Mouse (Mus musculus) T-helper 1 cell (primary cell): ENCODE measurements around the gene Nexn.

Source experiments
- in situ Hi-C: fragments of 300-600 bp; cut with MboI, MseI; formaldehyde crosslinking; loops from one replicate; pipeline ENCODE4 v1.15.1; 2025; ENCODE audit warnings: high pct_unique_total_duplicates

Nexn gene

DNA sequence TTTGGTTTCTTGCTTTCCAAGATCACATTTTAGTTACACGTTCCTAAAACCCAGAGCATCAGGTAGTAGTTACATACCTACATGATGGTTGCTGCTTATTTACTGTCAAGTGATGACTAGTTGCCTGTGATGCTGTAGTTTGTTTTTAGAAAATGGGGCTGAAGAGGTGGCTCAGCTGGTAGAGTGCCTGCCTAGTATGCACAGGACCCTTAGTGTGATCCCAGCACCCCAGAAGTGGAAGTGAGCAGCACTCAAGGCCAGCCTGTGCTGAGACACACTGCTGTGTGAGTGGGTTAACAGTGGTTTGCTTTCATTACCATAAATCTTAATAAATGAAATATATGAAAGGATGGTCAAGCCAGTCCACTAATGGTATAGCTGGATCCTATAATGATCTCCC lies 26.6 kb downstream of the Nexn start:
- in situ Hi-C loops, result no loop called here

DNA sequence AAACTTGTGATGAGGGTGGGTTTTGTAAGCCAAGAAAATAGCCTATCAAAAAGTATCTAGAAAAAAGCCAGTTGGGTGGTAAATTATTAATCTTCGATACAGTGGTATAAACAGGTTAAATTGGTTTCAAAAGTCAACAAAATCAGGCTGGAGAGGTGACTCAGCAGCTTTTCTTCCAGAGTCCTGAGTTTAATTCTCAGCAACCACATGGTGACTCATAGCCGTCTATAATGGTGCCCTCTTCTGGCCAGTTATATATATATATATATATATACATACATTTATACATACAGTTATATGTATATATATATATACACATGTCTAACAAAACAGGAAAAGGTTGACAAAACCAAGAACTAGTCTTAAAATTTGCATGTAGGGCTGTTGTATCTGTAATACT lies 27.3 kb downstream of the Nexn start:
- in situ Hi-C loops, result no loop called here

DNA sequence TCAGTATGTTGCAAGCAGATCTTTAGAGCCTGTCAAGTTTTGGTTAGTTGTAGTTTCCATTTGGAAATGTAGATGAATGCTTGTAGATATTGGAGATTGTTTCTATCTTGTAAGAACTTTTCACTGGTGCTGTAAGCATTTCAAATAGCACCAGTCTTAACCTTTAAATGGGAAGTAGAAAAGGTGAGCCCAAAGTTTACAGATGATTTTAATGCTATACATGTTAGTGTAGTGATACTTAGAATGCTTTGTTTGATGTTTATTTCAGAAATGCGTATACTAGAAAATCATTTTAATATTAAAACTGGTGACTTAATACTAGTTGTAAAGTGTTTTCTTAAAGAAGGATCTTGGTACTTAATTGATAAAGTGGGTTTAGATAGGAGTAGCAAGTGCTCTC lies 30.3 kb downstream of the Nexn start:
- in situ Hi-C loops, result no loop called here

DNA sequence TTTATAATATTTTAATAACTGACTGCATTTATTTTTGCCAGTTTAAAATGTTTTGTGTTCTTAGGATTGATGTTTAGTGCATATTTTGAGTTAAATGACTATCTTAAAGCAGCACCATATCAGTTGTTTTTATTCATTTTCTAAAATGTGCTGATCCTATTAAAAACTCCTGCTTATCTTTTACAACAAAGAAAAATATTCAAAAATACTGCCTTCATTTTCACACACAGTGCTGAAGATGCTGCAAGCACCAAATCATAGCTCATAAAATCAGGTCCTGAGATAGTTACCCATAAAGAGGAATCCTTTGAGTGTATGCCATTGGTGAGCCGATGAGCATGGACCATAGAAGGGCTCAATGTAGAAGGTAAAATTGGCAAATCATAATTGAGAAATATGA lies 30.9 kb downstream of the Nexn start:
- in situ Hi-C loops, result no loop called here

DNA sequence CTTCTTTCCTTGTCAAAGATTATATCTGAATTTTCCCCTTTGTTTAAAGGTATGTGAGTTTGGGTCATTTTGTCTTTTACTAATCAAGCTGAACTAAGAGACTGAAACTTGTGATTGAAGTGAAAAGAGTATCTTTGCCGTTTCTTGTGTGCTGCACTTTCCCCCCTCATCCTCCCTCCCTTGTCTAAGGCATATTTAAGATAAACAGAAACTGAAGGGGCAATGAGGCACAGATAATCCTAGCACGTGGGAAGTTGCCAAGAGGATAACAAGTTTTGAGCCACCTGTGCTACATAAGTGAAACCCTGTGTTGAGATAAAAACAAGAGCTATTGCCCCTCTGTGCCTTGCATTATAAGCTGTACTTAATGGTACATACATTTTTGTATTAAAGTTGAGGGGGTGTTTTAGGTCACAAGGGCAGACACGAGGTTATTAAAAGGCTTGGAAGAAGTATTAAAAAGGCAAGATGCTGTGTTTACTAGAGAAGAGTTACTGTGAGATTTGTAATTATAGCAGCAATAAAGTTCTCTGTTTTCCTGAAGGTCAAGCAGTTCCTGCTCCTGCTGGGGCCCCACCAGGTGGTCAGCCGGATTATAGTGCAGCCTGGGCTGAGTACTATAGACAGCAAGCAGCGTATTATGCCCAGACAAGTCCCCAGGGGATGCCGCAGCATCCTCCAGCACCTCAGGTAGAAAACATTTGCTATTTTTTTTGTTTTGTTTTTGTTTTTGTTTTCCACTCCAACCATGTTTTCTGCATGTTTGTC lies 34.6 kb downstream of the Nexn start:
- in situ Hi-C loops, result no loop called here

DNA sequence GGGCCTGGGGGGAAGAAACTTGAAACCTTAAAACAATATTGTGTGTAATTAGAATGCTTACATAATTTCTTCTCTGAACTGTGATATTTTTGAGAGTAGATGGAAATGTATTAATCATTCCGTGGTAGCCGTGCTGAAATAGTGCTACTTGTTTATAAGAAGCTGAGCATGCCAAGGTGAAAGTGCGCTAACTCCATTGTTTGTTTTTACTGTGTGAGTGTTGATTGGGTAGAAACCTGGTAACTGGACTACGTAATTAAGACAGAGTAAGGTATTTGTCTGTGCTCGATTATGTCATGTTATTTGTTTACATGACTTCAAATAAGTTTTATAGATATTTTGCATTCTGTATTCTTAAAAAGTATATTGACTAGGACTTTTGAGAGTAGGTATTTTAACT lies 36.9 kb downstream of the Nexn start:
- in situ Hi-C loops, result no loop called here

DNA sequence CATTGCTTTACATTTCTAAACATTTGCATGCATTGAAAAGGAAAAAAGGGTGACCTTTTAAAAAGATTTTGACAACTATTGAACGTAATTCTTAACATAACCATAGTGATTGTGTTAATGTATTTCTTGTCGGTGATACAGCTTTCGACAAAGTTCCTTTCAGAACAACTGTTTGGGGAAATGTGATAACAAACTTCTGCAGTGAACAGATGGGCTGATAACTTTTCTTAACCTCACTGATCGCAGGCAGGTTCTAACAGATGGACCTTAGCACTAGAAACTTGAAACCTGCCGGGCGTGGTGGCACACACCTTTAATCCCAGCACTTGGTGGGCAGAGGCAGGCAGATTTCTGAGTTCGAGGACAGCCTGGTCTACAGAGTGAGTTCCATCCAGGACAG lies 37.3 kb downstream of the Nexn start:
- in situ Hi-C loops, result no loop called here

DNA sequence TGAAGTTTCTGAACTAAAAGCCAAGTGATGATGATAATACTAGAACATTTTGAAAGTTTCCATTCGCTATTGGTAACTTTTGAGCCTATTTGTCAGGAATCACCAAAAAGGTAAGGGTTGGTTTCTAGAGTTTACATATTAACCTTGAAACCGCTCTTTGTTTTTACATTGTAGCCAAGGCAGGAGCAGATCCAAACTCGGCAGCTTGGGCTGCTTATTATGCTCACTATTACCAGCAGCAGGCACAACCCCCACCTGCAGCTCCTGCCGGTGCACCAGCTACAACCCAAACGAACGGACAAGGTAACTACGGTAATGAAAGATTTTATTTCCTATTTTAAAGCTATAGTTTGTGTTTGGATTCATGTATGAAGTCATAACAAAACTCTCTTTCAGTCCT lies 40.2 kb downstream of the Nexn start:
- in situ Hi-C loops, result no loop called here

DNA sequence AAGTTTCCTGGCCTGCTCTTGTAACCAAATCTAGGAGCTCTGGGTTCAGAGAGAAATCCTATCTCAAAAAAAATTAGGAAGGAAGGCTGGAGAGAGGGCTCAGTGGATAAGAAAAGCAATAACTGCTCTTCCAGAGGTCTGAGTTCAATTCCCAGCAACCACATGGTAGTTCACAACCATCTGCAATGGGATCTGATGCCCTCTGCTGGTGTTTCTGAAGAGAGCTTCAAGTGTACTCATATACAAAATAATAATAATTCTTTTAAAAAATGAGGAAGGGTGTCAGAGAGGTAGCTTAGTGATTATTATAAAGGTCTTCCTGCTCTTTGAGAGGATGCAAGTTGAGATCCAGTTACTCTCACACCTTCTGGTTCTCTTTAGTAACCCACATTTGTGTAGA lies 41.2 kb downstream of the Nexn start:
- in situ Hi-C loops, result no loop called here

DNA sequence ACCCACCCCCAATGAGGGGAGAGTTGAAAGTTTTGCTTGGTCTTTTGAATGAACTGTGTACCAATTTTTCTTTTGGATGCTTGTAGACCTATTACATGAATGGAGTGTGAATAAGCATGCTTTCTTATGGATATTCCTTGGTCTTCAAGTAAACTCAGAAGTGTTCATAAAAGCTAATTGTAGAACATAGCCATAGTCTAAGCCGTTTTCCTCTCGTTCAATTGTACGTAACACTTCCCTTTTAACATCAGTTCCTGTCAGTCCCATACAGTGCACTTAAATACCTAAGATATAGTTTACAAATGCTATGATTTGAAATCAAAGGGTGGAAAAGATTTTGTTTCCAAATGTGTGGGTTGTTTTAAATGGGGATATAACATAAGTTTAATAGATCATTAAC lies 52.7 kb downstream of the Nexn start:
- in situ Hi-C loops, result loop anchor here (10.0 kb wide), 1 partner anchor 1701 kb away; the partner anchor contains the start of gene Rabggtb

DNA sequence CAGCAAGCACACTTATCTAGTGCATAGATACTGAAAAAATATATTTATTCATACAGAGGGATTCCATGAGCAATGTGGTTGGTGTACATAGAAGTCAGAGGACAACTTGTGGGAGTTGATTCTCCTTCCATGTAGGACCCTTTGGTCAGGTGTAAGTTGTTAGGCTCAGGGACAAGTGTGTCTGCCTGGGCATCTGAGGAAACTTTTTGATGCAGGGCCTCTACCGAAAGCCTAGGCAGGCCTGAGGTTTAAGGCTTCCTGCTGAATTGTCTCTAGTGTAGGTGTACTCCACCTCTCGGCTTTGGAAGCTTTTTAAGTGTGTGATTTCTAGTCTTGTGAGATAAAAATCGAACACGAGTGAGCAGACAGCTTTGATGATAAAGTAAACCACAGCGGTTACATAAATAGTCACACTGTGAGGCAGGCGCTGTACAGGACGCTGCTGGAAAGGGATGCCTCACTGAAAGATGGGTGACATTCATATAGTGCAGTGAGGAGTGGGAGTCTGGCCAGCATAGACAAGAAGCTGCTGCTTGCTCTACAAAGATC lies 54.3 kb downstream of the Nexn start:
- in situ Hi-C loops, result loop anchor here (10.0 kb wide), 1 partner anchor 1703 kb away; the partner anchor contains the start of gene Rabggtb

DNA sequence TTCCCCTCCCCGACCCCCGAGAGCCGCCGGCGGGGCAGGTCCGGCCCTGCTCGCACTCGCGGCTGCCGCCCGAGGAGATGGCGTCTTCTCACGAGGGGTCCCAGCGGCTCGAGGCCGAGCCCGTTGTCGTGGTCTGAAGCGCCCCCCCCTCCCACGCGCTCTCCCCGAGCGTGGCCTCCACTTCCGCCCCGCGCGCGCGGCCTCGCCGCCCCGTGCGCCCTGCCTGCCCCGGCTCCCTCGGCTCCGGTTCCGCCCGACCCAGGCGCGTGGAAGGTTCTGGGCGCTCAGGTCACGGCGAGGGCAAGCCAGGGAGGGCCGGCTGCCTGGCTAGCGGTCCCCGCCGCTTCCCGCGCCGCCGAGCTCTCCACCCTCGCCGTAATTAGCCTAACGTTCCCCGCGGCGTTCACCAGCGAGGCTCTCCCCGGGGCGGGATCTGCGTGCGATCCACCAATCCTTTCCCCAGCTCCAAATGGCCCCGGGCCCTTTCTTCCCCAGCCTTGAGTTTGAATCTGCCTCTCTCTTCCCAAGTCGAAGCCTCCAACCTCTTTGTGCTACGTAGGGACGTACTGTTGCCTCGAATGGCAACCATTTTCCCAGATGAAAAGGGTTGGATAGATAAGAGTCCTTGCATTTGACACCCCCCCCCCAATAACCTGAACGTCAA lies 55.3 kb downstream of the Nexn start:
- in situ Hi-C loops, result loop anchor here (10.0 kb wide), 1 partner anchor 1704 kb away; the partner anchor contains the start of gene Rabggtb

DNA sequence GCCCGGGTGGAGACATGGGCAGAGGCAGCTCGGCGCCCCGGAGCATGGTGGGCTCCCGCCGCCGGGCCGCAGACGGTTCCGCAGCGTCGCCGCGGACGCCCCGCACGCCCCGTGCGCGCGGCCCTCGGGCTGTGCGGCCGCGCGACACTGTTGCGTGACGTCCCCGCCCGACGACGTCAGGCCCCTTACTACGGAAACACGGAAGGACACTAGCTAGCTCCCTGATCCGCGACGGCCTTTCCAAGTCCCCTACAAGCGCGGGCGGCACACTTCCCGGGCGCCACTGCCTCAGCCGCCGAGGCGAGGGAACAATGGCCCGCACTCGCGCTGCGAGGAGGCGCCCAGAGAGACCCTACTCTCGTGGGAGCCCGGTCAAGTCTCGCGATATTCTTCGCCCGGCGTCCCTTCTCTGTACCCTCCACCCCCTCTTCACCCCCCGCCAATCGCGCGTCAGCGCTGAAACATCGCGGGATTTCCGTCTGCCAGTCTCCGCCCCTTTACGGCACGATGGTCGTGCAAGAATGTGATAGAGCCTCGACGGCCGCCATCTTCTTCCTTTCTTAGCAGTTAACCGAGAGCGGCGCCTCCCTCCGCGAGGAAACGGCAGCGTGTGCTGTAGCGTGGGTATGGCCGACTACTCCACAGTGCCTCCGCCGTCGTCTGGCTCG lies 56.0 kb downstream of the Nexn start, which contains the start of the genes Dnajb4 and Fubp1:
Gene Dnajb4, minus strand, starts transcription at position 336 of the 668 bp plus-strand sequence.
Gene Fubp1, plus strand, starts transcription at position 456 of the 668 bp plus-strand sequence.
- in situ Hi-C loops, result loop anchor here (10.0 kb wide), 1 partner anchor 1705 kb away; the partner anchor contains the start of gene Rabggtb

DNA sequence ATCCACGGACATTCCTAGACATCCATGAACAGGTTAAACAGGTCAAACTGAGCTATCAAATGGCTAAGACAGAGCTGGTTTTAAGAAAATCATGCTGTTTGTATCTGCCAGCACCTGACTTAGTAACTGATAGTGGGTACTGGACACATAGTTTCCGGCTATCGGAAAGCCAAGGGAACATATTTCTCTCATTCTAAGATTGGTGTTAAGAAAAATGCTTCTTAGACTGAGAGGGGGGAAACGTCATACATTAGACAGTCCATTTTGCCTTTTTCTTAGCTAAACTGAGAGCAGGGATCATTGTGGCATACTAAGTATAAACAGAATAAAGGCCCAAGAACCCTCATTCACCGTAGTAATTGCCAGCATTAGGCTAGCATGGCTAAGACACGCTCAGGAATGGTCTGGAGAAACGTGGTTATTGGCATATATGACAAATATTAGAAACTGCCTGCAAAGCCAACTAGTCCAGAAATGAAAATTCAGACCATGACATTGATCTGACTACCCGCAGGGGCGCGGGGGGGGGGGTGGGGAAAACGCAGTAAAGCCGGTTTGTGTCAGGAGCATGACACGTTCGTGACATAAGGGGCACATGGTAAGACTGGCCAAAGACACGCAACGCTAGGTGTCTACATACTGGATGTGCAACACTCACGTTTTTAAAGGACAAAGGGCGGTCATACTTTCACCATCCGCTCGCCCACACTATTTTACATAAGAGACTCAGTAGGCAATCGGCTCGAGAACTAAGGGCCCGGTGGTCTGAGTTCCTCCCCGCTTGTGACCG lies 56.8 kb downstream of the Nexn start:
- in situ Hi-C loops, result no loop called here

DNA sequence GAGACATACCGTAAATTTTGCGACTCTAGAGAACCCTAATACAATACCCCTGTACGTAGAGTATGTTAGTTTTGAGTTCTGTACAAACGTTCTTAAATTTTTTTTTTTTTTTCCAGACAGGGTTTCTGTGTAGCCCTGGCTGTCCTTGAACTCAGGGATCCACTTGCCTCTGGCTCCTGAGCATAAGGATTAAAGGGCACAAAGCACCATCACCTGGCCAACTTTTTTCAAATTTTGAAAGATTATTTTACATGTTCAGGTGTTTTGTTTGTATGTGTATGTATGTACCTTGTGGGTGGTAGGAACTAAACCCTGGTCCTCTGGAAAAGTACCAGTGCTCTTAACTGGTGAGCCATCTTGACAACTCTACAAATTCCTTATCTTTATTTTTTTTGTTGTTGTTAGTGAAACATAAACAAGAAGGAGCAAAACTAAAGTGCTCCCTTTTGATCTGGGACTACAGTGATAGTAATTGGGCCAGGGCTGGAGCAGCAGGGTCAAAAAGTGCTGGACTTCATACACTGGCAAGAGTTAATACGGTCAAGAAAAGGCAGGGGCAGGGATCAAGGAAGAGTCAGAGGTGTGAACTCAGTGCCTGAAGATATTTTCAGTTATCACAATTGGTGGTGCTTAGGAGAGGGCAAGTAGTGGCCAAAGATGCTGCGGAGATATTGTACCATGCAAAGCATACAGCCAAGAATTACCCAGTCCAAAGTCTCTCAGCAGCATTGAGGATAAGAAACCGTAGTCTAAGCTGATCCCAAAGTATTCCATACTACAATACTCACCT lies 57.9 kb downstream of the Nexn start:
- in situ Hi-C loops, result no loop called here

DNA sequence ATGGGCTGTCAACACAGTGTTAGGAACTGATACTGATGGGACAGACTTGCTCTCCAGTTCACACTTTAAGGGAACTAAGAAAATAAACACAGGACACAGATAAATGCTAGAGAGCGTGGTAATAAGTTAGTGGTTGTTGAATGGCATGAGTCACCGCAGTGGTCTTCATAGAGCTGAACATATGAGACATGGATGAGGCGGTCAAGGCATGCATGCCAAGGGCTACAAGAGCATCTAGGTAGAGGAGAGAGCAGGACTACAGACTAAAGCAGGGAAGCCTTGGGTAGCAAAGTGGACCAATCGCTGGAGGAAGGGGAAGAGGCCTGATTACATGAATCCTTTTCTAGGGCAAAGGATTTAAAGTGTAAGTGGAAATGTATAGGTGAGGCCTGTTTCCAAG lies 59.0 kb downstream of the Nexn start:
- in situ Hi-C loops, result no loop called here

DNA sequence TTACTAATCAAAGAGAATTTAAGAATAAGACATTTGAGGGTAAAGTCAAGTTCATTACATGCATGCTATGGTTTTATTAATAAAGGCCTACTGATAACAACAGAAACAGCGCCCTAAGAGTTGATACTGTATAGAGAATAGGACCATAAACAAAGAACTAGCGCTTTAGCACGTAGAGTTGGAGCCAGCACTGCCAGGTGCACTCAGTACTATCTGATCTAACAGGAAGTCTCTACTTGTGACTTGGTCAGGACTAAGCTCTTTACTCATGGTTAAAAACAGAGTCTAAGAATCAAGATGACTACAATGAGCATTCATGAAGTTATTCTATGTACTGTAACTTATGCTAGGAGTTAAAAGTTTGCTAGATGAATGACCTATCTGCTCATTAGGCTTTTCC lies 61.6 kb downstream of the Nexn start:
- in situ Hi-C loops, result no loop called here

DNA sequence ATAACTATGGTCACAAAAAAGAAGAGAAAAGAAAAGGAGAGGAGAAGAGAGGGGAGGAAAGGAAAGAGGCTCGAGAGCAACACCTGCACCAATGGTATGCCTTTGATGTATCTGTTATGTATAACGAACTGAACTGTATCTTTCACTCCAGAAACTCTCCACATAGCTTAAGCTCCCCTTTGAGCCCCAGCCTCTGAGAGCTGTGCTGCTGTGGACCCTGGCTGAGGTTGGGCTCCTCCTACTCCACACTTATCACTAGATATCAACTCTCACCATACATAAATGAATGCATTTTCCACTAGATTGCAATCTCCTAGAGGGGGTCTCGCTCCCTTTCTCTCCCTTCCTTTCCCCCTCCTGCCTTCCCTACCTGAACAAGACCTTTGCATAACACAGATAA lies 62.2 kb downstream of the Nexn start:
- in situ Hi-C loops, result no loop called here

DNA sequence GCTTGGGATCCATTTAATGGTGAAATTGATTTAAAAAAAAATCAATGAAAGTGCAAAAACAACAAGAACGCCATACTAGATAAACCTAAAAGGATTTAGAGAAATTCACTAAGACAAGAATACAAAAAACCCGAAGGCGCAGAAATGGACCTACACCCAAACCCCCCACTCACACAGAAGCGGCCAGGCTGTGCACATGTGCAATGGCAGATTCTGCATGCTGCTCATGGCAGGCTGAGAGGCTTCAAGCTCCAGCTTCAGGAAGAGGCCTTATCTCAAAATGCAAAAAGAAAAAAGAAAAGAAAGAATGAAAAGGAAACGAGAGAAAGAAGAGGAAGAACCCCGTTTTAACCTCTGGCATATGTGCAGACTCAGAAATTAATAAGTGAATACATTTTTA lies 62.7 kb downstream of the Nexn start:
- in situ Hi-C loops, result no loop called here

DNA sequence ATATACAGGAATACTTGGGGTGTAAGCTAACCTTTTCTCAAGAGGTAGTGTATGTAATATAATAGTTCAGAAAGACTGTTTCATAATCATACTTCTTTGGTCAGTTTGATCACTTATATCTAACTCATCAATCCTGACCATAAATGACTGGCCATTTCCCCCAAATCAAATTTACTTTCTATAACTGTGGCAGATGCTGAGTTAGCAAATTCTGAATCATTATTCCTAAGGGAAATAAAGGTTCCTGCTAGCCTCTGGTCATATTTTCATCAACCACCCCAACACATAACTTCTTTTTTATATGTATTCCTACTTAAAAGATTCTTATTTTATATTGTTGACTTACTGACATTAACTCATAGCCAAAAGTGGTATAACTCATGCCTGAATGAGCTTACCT lies 63.2 kb downstream of the Nexn start:
- in situ Hi-C loops, result no loop called here

DNA sequence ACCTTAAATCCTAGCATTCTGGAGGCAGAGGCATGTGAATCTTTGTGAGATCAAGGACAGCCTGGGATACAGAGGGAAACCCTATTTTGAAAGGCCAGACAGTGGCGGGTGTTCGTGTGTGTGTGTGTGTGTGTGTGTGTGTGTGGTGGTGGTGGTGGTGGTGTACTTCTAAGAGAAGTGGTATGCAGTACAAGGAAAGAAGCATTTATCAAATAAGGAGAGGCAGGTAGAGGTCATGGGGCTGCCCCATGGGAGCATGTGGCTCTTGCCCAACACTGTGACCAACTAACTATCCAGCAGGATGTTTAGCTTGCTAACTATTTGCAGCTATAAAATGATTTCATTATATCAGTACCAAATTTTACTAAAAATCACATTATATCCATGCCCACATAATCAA lies 64.5 kb downstream of the Nexn start:
- in situ Hi-C loops, result no loop called here
